ENCODE assay signal across 12 mouse cellular contexts in the genomic region with DNA sequence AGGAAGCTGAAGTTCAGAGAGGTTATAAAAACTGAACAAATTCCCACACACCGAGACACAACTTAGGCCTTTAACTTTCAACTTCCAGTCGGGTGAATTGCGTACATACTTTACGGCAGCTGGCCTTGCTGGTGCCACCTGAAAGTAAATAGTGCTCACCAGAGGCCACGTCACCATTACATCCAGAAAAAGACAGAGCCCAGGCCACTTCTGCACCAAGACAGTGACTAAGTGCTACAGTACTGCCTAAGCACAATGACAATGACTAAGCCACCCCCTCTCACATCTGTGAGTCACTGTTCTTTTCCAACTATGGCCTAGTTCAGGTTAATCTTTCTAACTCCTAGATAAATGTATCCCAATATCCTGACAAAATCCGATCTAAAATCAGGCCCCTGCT.
A peak's percentile ranks its signal among the peaks of the same experiment; 100 is the strongest.
DNase-seq lines count a peak whose midpoint lies in the region; ATAC-seq and TF ChIP-seq lines count a peak whose summit lies in the region.
"Had no signal": no experiment of that assay in that cellular context is flagged by ENCODE, and none has a peak within 500 bp of the region (broad histone marks: within the 10 kb centered on the region; RNA-seq: fewer than 3 reads in every experiment).

No protein-coding gene starts in this region.

- no peak overlapping the region for H3K4me2 ChIP-seq in forebrain, embryonic 11.5 days (ENCODE audit: low read depth, low read length, severe bottlenecking)

- DNase-seq in kidney, adult 2 months: no peak
- no peak for DNase-seq in kidney, postnatal 36 days
- peak; percentile 59 to 61 for DNase-seq in right cerebral cortex, adult 2 months (ENCODE audit: low spot score in 2 of 2)
- DNase-seq in right cerebral cortex, postnatal 14 days: no peak
- DNase-seq in left cerebral cortex, postnatal 25 days (ENCODE audit: low spot score in 2 of 2): peak; percentile 20 to 81
- no peak for DNase-seq in spleen, adult 18-20 months
- DNase-seq in forebrain, embryonic 11.5 days (ENCODE audit: low spot score): no peak
- DNase-seq in testis, postnatal 14 days (ENCODE audit: low spot score): no peak
- DNase-seq: cerebellum, postnatal 14 days; layer of hippocampus, adult 9-11 months; thymus, postnatal 36 days had no signal

- no peaks in the 10 kb centered on the region for H3K4me1 ChIP-seq in kidney, adult 2 months (ENCODE audit: control insufficient read depth, insufficient read depth, low read length)
- no peaks in the 10 kb centered on the region for H3K4me1 ChIP-seq in forebrain, embryonic 11.5 days (replicated peaks; ENCODE audit: control insufficient read depth, insufficient read depth, low read length)

- H3K27me3 ChIP-seq in kidney, adult 2 months (replicated peaks; ENCODE audit: control insufficient read depth, insufficient read depth, low read length): no peaks in the 10 kb centered on the region
- no peaks in the 10 kb centered on the region for H3K27me3 ChIP-seq in forebrain, embryonic 11.5 days (ENCODE audit: control insufficient read depth, insufficient read depth, low read length)

- no peaks in the 10 kb centered on the region for H3K9me3 ChIP-seq in forebrain, embryonic 11.5 days (ENCODE audit: control insufficient read depth, low read length)

- TF ChIP-seq CTCF in kidney, adult 2 months (conservative IDR thresholded peaks at IDR 0.05; ENCODE audit: insufficient read depth, insufficient read length, low read depth, low read length): no peak

- H3K36me3 ChIP-seq in kidney, adult 2 months (ENCODE audit: control insufficient read depth, insufficient read depth, low read length): no peaks in the 10 kb centered on the region
- H3K36me3 ChIP-seq in forebrain, embryonic 11.5 days (ENCODE audit: control insufficient read depth, insufficient read depth, low read length): no peaks in the 10 kb centered on the region

- no peak overlapping the region for H3K4me3 ChIP-seq in kidney, adult 2 months (ENCODE audit: insufficient read depth, low read depth, low read length)
- no peak overlapping the region for H3K4me3 ChIP-seq in forebrain, embryonic 11.5 days (ENCODE audit: low read depth, low read length)

- TF ChIP-seq POLR2A in kidney, adult 2 months (IDR thresholded peaks at IDR 0.05; ENCODE audit: low read depth, low read length): no peak

- WGBS in kidney, adult 2 months: 64% methylated on average over 6 of the region's 6 CpGs
- 90% methylated on average over 6 of the region's 6 CpGs for WGBS in forebrain, embryonic 11.5 days

- intact Hi-C loops in left cerebral cortex, postnatal 25 days (cut with DNase I): no loop called here

- no peak overlapping the region for H3K9ac ChIP-seq in forebrain, embryonic 11.5 days (ENCODE audit: low read length)

- ATAC-seq in forebrain, embryonic 11.5 days (replicated peaks; ENCODE audit: low FRiP score): no peak
- ATAC-seq: activated CD4-positive, CD25-positive, alpha-beta regulatory T cell, adult 4 months had no signal

- H3K27ac ChIP-seq in kidney, adult 2 months (ENCODE audit: insufficient read depth, low read depth, low read length): peak overlapping the region; percentile 69
- H3K27ac ChIP-seq in forebrain, embryonic 11.5 days (ENCODE audit: low read depth, low read length): no peak overlapping the region

Comparison
In these comparisons a context has a peak if more than half of its experiments do, and no peak if none do; other contexts are left out.
1. DNase-seq: peak in right cerebral cortex, adult 2 months (2 of 2) and left cerebral cortex, postnatal 25 days (2 of 2); none in kidney, adult 2 months (single experiment), kidney, postnatal 36 days (0 of 2), right cerebral cortex, postnatal 14 days (single experiment), spleen, adult 18-20 months (0 of 2), forebrain, embryonic 11.5 days (single experiment) and testis, postnatal 14 days (single experiment).